Mouse (Mus musculus): ENCODE data around the gene Epb41l4b.

GRCm38 (mm10) chr4:57105339-57105738 is 37.9 kb downstream of the Epb41l4b start:
- no peak for TF ChIP-seq CTCF (IDR thresholded peaks at IDR 0.05; ENCODE audit: control insufficient read depth, insufficient read depth, insufficient replicate concordance, low read depth, low read length)
- no peak for TF ChIP-seq POLR2A (IDR thresholded peaks at IDR 0.05; ENCODE audit: control insufficient read depth, low read depth, low read length)

Measured in testis, adult 2 months (tissue).